Comparison of ENCODE assay signal across 18 mouse cellular contexts in the genomic region with DNA sequence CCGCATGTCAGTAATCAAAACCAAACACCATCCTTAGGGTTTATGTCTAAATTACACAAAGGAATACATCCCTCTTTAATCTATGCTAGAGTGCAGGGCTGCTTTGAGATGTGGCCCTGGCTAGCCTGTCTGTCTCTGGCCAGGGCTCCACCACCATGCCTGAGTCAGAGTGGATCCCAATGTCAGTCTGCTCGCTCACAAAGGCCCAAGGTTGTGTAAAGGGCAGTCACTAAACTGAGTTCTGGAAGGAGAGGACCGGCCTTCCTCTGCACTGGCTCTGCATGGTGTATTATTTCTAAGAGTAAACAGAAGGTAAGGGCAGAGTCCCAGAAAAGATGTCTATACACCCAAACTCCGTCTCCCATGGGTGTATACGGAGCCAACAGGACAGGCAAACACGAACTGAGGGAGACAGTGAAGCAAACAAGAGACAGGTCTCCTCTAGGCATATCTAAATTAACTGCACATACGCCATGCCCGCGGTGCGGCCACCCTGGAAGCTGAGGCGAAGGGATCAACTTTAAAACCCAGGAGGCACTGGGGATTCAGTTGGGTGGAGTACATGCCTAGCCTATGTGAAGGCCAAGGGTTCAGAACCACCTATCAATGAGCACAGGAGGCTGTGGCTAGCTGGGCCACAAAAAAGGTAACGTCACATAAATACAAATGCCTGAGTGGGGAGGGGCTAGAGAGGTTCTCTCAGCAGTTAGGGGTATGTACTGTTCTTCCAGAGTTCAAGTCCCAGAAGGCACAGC. TPM values are rescaled to one million over a fixed set of nuclear protein-coding genes. Genes with fewer than 3 reads are reported as not detected.
DNase-seq lines count a peak whose midpoint lies in the region; ATAC-seq and TF ChIP-seq lines count a peak whose summit lies in the region.
"Had no signal": no experiment of that assay in that cellular context is flagged by ENCODE, and none has a peak within 500 bp of the region (broad histone marks: within the 10 kb centered on the region; RNA-seq: fewer than 3 reads in every experiment).

No protein-coding gene starts in this region.

- intact Hi-C loops in gastrocnemius, adult 2 months (cut with DNase I): no loop called here

- DNase-seq in gastrocnemius, adult 2 months: peak; percentile 31
- no peak for DNase-seq in gastrocnemius, adult 18-20 months (ENCODE audit: low spot score)
- DNase-seq in 3T3-L1 (ENCODE audit: low read depth, low spot score): peak; percentile 59
- DNase-seq in embryonic facial prominence, embryonic 10.5 days (ENCODE audit: low spot score): no peak
- DNase-seq in limb, embryonic 11.5 days (ENCODE audit: low spot score): no peak
- no peak for DNase-seq in Muller cell, postnatal 12 days (ENCODE audit: inconsistent ontology term)
- no peak for DNase-seq in right cerebral cortex, postnatal 14 days
- DNase-seq: B cell, adult 2 months; cerebellum, adult 2 months; left cerebral cortex, postnatal 4 days; lung, adult 18-20 months; thymus, adult 2 months had no signal

- WGBS in embryonic facial prominence, embryonic 10.5 days: 71% methylated on average over 12 of the region's 12 CpGs
- WGBS in limb, embryonic 11.5 days: 71% methylated on average over 12 of the region's 12 CpGs
- 91% methylated on average over 12 of the region's 12 CpGs for WGBS in forebrain, embryonic 16.5 days

- no peak overlapping the region for H3K4me2 ChIP-seq in limb, embryonic 11.5 days (ENCODE audit: low read depth, severe bottlenecking)
- no peak overlapping the region for H3K4me2 ChIP-seq in forebrain, embryonic 16.5 days (ENCODE audit: low read length)
- H3K4me2 ChIP-seq: forebrain, embryonic 13.5 days; midbrain, embryonic 13.5 days had no signal

- H3K4me1 ChIP-seq in embryonic facial prominence, embryonic 10.5 days: peaks cover 72% of the 10 kb centered on the region
- H3K4me1 ChIP-seq in limb, embryonic 11.5 days (ENCODE audit: control insufficient read depth, insufficient read depth, low read length): peaks cover 22% of the 10 kb centered on the region
- H3K4me1 ChIP-seq in forebrain, embryonic 16.5 days (replicated peaks; ENCODE audit: control insufficient read depth, insufficient read depth, low read length): peaks cover 12% of the 10 kb centered on the region

- H3K27ac ChIP-seq in gastrocnemius, adult 2 months: peak overlapping the region; percentile 88
- H3K27ac ChIP-seq in embryonic facial prominence, embryonic 10.5 days (replicated peaks): peak overlapping the region; percentile 74
- peak overlapping the region; percentile 50 for H3K27ac ChIP-seq in limb, embryonic 11.5 days (replicated peaks; ENCODE audit: low read depth, low read length)
- no peak overlapping the region for H3K27ac ChIP-seq in forebrain, embryonic 16.5 days (ENCODE audit: low read length)
- H3K27ac ChIP-seq: forebrain, embryonic 13.5 days; kidney, postnatal 0 days; macrophage; midbrain, embryonic 13.5 days had no signal

- H3K4me3 ChIP-seq in gastrocnemius, adult 2 months: peak overlapping the region; percentile 23; the same call in 1 of the 2 replicates
- peak overlapping the region; percentile 18; the same call in 1 of the 2 replicates for H3K4me3 ChIP-seq in embryonic facial prominence, embryonic 10.5 days
- H3K4me3 ChIP-seq in limb, embryonic 11.5 days (ENCODE audit: low read depth, low read length): no peak overlapping the region
- no peak overlapping the region for H3K4me3 ChIP-seq in forebrain, embryonic 16.5 days (replicated peaks; ENCODE audit: low read length)
- H3K4me3 ChIP-seq: forebrain, embryonic 13.5 days; midbrain, embryonic 13.5 days had no signal

- ATAC-seq in limb, embryonic 11.5 days (ENCODE audit: insufficient number of reproducible peaks, low FRiP score, low TSS enrichment, low read depth): no peak
- no peak for ATAC-seq in forebrain, embryonic 16.5 days
- ATAC-seq: forebrain, embryonic 13.5 days; midbrain, embryonic 13.5 days had no signal

- peak overlapping the region; percentile 9; the same call in 1 of the 2 replicates for H3K9ac ChIP-seq in limb, embryonic 11.5 days (ENCODE audit: low read length)
- no peak overlapping the region for H3K9ac ChIP-seq in forebrain, embryonic 16.5 days (replicated peaks; ENCODE audit: low read depth, low read length)
- H3K9ac ChIP-seq: forebrain, embryonic 13.5 days; midbrain, embryonic 13.5 days had no signal

- peaks cover 74% of the 10 kb centered on the region for H3K36me3 ChIP-seq in embryonic facial prominence, embryonic 10.5 days (replicated peaks)
- peaks cover 10% of the 10 kb centered on the region; the same call in 1 of the 2 replicates for H3K36me3 ChIP-seq in limb, embryonic 11.5 days (ENCODE audit: control insufficient read depth, insufficient read depth, low read length)
- no peaks in the 10 kb centered on the region; the same call in 1 of the 2 replicates for H3K36me3 ChIP-seq in forebrain, embryonic 16.5 days (ENCODE audit: control insufficient read depth, insufficient read depth)

- no peak for TF ChIP-seq CTCF in gastrocnemius, adult 2 months (IDR thresholded peaks at IDR 0.05)

- no peaks in the 10 kb centered on the region for H3K27me3 ChIP-seq in embryonic facial prominence, embryonic 10.5 days (replicated peaks; ENCODE audit: low read depth, poor library complexity, severe bottlenecking)
- no peaks in the 10 kb centered on the region for H3K27me3 ChIP-seq in limb, embryonic 11.5 days (ENCODE audit: control insufficient read depth, insufficient read depth, low read length)
- no peaks in the 10 kb centered on the region for H3K27me3 ChIP-seq in forebrain, embryonic 16.5 days (replicated peaks; ENCODE audit: control insufficient read depth, insufficient read depth, low read length)
- H3K27me3 ChIP-seq: forebrain, embryonic 13.5 days; midbrain, embryonic 13.5 days had no signal

- no peaks in the 10 kb centered on the region for H3K9me3 ChIP-seq in embryonic facial prominence, embryonic 10.5 days
- H3K9me3 ChIP-seq in limb, embryonic 11.5 days (ENCODE audit: control insufficient read depth, low read length): no peaks in the 10 kb centered on the region
- H3K9me3 ChIP-seq in forebrain, embryonic 16.5 days (ENCODE audit: control insufficient read depth, low read length): no peaks in the 10 kb centered on the region
- H3K9me3 ChIP-seq: forebrain, embryonic 13.5 days; midbrain, embryonic 13.5 days had no signal

RNA-seq across cellular contexts. Expression of gene Tjap1, which starts 4.6 kb away (rescaled TPM):
- 10 to 100 TPM; 37.2 to 43.8 TPM for total RNA-seq in gastrocnemius, adult 2 months (2021)
- total RNA-seq in gastrocnemius, adult 18-20 months (2021): 10 to 100 TPM; 32.1 to 48.1 TPM
- 60.2 and 62.6 TPM in 2 replicates for polyA plus RNA-seq in embryonic facial prominence, embryonic 10.5 days (2016; fragmentation: Nextera tagmentation; extraction: Ambion mirVana)
- polyA plus RNA-seq in limb, embryonic 11.5 days (2014; fragmentation: Nextera tagmentation; extraction: Ambion mirVana): 53.1 and 54.3 TPM in 2 replicates
- 31.4 and 35.5 TPM in 2 replicates for polyA plus RNA-seq in forebrain, embryonic 16.5 days (2015; fragmentation: Nextera tagmentation; extraction: Ambion mirVana)

RNA-seq across cellular contexts. Expression of gene Dlk2, which starts 19.0 kb away (rescaled TPM):
- not detected for total RNA-seq in gastrocnemius, adult 2 months (2021)
- not detected for total RNA-seq in gastrocnemius, adult 18-20 months (2021)
- polyA plus RNA-seq in embryonic facial prominence, embryonic 10.5 days (2016; fragmentation: Nextera tagmentation; extraction: Ambion mirVana): 1.5 and 2.0 TPM in 2 replicates
- 1.1 and 1.3 TPM in 2 replicates for polyA plus RNA-seq in limb, embryonic 11.5 days (2014; fragmentation: Nextera tagmentation; extraction: Ambion mirVana)
- polyA plus RNA-seq in forebrain, embryonic 16.5 days (2015; fragmentation: Nextera tagmentation; extraction: Ambion mirVana): 8.6 and 13.0 TPM in 2 replicates
- polyA plus RNA-seq: macrophage had no signal

RNA-seq across cellular contexts. Expression of gene Lrrc73, which starts 24.9 kb away (rescaled TPM):
- total RNA-seq in gastrocnemius, adult 2 months (2021): under 1 TPM in 1 of 2 experiments, not detected in 1; 0.14 TPM
- under 1 TPM; 0.14 to 0.21 TPM for total RNA-seq in gastrocnemius, adult 18-20 months (2021)
- polyA plus RNA-seq in embryonic facial prominence, embryonic 10.5 days (2016; fragmentation: Nextera tagmentation; extraction: Ambion mirVana): 0.67 and 0.86 TPM in 2 replicates
- 0.69 and 0.72 TPM in 2 replicates for polyA plus RNA-seq in limb, embryonic 11.5 days (2014; fragmentation: Nextera tagmentation; extraction: Ambion mirVana)
- 9.6 and 12.6 TPM in 2 replicates for polyA plus RNA-seq in forebrain, embryonic 16.5 days (2015; fragmentation: Nextera tagmentation; extraction: Ambion mirVana)
- total RNA-seq: gastrocnemius, adult 8-10 months had no signal
- polyA plus RNA-seq: macrophage had no signal

RNA-seq across cellular contexts. Expression of gene Yipf3, which starts 30.3 kb away (rescaled TPM):
- 10 to 100 TPM; 55.8 to 59.5 TPM for total RNA-seq in gastrocnemius, adult 2 months (2021)
- 10 to 100 TPM; 46.7 to 60.1 TPM for total RNA-seq in gastrocnemius, adult 18-20 months (2021)
- polyA plus RNA-seq in embryonic facial prominence, embryonic 10.5 days (2016; fragmentation: Nextera tagmentation; extraction: Ambion mirVana): 66.6 and 70.6 TPM in 2 replicates
- polyA plus RNA-seq in limb, embryonic 11.5 days (2014; fragmentation: Nextera tagmentation; extraction: Ambion mirVana): 64.0 and 76.9 TPM in 2 replicates
- polyA plus RNA-seq in forebrain, embryonic 16.5 days (2015; fragmentation: Nextera tagmentation; extraction: Ambion mirVana): 88.5 and 91.6 TPM in 2 replicates

RNA-seq across cellular contexts. Expression of gene Polr1c, which starts 30.3 kb away (rescaled TPM):
- 10 to 100 TPM; 13.7 to 14.5 TPM for total RNA-seq in gastrocnemius, adult 2 months (2021)
- total RNA-seq in gastrocnemius, adult 18-20 months (2021): 10 to 100 TPM; 15.0 to 15.1 TPM
- polyA plus RNA-seq in embryonic facial prominence, embryonic 10.5 days (2016; fragmentation: Nextera tagmentation; extraction: Ambion mirVana): 125 and 130 TPM in 2 replicates
- polyA plus RNA-seq in limb, embryonic 11.5 days (2014; fragmentation: Nextera tagmentation; extraction: Ambion mirVana): 123 and 124 TPM in 2 replicates
- polyA plus RNA-seq in forebrain, embryonic 16.5 days (2015; fragmentation: Nextera tagmentation; extraction: Ambion mirVana): 87.7 and 88.1 TPM in 2 replicates

Comparison
In these comparisons a context has a peak if more than half of its experiments do, and no peak if none do; other contexts are left out.
1. DNase-seq: peak in gastrocnemius, adult 2 months (single experiment) and 3T3-L1 (single experiment); none in gastrocnemius, adult 18-20 months (single experiment), embryonic facial prominence, embryonic 10.5 days (single experiment), limb, embryonic 11.5 days (single experiment), Muller cell, postnatal 12 days (single experiment) and right cerebral cortex, postnatal 14 days (single experiment).
2. H3K4me3 ChIP-seq: peak in gastrocnemius, adult 2 months (single experiment) and embryonic facial prominence, embryonic 10.5 days (single experiment); none in limb, embryonic 11.5 days (single experiment) and forebrain, embryonic 16.5 days (single experiment).